Mouse (Mus musculus): ENCODE measurements around the gene Stx3.

DNA sequence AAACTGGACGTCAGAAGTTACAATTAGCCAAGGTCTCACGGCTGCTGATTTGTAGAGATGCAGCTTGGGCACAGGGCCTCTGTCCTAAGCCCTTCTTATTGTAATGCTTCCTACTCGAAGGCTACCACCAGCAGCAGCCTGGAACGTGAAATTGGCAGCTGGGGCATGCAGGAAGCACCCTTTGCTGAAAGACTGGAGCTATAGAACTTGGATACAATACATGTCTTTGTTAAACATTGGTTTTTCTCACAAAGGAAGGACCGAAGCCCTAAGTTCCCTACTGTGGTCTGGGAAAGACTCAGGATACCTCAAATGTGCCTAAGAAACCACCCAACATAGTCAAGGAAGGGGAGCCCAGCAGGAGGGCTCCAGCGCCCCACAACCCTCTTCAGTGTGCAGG, 11.4 kb downstream of the Stx3 start:
- TF ChIP-seq USF1 (IDR thresholded peaks at IDR 0.05; ENCODE audit: low read depth, low read length): no peak
- TF ChIP-seq ETS1 (conservative IDR thresholded peaks at IDR 0.05; ENCODE audit: low read depth, low read length): no peak
- no peak for TF ChIP-seq CTCF (conservative IDR thresholded peaks at IDR 0.05 in 1 of 2, IDR thresholded peaks at IDR 0.05 in 1 of 2; ENCODE audit: low read depth in 2 of 2, low read length in 2 of 2)
- no peak for TF ChIP-seq BHLHE40 (IDR thresholded peaks at IDR 0.05; ENCODE audit: low read depth, low read length)
- TF ChIP-seq EP300 (IDR thresholded peaks at IDR 0.05; ENCODE audit: low read length): no peak
- TF ChIP-seq SMC3 (IDR thresholded peaks at IDR 0.05; ENCODE audit: low read depth, low read length): no peak
- no peak for TF ChIP-seq POLR2A (IDR thresholded peaks at IDR 0.05; ENCODE audit: low read depth, low read length)
- TF ChIP-seq ZKSCAN1 (IDR thresholded peaks at IDR 0.05; ENCODE audit: borderline replicate concordance, low read depth, low read length): no peak
- TF ChIP-seq NELFE (IDR thresholded peaks at IDR 0.05; ENCODE audit: low read depth, low read length): no peak

Measured in CH12.LX (cell line).